Mouse (Mus musculus) layer of hippocampus, adult 18-20 months (tissue): ENCODE measurements around the gene Kcnn1. TPM values are rescaled to one million over a fixed set of nuclear protein-coding genes. Genes with fewer than 3 reads are reported as not detected.

Experiments used
- DNase-seq, 2 experiments: peaks; one replicate each; pipeline ENCODE4 v3.0.0; 2022; ENCODE audit warnings: low spot score in 2 of 2
- total RNA-seq, 2 experiments: library from RNA; stranded (reverse); gene quantifications; 2 replicates each; pipeline ENCODE4 v1.2.3; 2021

Gene Kcnn1
- total RNA-seq, 2 experiments from 2014 or later = 19.0 to 20.8 TPM

DNA sequence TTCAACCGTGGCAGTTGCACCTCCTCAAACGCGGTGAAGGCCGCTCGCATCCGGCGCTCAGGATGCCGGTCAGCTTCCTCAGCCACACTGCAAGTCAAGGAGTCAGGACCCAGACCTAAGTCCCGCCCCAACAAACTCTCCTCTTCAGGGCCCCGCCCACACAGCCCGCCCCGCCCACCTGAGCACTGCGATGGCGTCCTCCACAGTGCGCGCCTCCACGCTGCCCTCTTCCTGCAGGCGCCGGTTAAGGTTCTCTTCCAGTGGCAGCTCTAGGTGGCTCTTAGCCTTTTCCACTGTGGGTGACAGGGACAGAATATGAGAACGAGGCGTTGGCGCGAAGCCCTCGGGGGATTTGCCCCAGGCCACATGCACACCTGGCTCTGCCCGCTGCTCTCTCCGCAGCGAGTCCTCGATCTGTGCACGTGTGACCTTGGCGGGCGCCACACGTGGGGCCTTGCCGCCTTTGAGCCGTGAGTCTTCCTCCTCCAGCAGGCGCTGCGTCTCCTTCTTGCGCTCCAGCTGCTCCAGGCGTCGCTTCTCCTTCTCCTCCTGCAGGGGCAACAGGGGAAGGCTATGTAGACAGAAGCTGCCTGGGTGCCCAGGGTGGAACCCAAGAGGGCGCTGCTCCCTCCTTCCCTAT lies 5.6 kb upstream of the Kcnn1 start:
- DNase-seq = no peak

DNA sequence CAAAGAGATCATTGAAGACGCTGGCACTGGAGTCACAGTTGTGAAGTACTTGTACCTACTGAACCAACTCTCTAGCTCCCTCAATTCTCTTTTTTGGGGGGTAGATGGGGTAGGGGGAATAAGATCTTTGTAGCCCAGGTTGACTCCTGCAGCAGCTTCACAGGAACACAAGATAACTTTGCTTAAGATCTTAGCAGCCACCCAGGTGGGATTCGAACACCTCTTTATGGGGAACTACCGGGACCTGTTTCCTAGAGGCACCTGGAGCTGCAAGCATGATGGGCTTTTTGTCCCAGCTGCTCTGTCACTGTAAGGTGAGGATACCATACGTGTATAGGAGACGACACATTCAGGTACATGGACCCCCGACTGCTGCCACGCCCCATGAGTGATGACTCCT lies 3.5 kb upstream of the Kcnn1 start:
- DNase-seq = no peak

DNA sequence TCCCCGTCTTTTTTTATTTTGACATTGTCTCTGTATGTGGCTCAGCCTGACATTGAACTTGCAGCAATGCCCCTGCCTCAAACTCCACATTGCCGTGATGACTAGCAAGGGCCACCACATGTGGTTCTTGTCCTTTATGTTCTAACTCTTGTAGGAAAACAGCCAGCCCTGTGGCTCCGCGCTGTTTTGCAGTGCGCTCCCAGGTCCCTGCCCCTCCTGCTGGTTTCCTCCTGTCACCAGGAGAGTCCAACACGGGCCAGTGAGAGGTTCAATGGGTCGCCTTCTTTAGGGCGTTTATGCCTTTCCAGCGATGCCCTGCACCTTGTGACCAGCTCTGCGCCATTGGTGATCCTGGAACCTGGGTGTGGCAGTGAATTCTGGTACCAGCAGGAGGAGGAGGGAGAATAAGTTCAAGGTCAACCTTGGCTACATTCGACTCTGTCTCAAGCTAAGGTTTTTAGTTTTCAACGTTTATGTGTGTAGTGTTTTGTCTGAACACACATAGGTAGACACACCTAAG lies 3.0 kb upstream of the Kcnn1 start:
- DNase-seq = no peak

DNA sequence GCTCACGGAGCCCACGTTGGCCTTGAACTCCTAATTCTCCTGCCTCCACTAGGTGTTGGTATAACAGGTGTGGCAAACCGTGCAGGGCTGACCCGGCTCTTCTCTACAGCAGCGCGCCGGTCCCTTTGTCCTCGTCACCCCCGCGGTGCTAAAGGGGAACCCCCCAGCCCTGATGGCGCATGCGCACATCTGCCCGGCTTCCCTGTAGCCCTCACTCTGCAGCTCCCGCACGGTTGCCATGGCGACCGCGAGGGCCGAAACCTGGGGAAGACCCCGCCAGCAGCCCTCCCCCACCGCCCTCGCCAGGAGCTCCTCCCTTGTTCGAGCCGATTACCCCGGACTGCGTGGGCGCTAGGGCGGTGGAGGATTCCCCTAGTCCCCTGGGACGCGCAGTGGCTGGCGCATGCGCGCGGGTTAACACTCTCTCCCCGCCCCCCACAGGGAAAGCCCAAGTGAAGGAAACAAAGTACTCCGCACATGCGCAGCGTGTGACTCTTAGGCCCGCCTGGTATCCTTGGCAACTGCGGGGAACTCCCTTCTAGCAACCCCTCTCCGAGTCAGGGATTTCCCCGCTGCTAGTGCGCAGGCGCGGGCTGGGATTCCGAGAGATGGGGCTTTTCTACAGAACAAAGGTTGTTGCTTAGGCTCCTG lies 2.4 kb upstream of the Kcnn1 start:
- peak; percentile 99 to 100 for DNase-seq

GRCm38 (mm10) chr8:70864712-70865221 lies 1.7 kb upstream of the Kcnn1 start:
- no peak for DNase-seq

DNA sequence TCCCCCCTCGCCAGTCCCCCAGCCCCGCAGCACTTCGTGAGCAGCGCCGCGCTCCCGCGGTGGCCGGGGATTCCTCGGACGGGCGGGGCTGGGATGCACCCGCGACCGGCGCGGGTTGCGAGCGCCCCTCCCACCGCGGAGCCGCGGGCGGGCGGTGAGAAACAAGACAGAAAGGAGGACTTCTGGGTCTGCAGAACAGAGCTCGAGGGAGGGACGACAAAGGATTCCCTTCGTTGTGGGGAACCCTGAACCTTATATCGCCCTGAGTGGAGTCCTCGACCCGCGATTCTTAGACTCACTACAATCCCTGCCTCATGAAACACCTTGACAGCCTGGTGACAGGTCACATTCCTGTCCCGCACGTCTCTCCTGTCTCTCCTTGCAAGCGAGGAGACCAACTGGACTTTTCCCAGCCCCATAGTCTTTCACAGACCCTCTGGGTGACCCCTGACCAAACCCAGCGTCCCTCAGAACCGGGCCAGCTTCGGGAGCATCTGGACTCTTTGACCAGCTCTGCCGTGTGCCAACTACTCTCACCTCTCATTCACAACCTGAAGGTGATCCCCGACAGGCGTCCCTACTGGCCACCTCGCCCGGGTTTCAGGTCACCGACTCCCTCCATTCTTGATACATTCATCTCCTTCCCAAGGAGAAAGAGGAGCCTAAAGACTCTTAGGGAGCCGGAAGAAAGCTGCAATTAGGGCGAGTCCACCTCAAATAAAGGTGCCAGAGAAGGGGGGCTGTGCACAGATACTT lies 1.1 kb upstream of the Kcnn1 start:
- no peak for DNase-seq

DNA sequence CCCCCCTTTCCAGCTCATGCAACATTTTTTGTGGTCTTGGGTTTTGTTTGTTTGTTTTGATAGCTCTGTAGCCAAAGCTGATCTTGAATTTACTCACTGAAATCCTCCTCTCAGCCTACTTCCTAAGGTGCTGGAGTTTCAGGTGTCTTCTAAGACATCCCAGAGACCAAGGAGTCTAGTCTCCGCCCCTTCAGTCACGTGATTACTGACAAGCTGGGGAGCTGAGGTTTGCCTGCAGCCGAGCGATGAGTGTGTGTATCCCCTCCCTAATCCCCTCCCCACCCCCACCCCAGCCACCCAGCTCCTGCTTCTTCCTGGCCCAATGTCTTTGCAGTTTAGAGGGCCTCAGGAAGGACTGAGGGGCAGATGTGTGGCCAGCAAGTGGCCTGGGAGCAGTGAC lies 5.5 kb downstream of the Kcnn1 start:
- DNase-seq = no peak

GRCm38 (mm10) chr8:70856541-70857197 lies 6.4 kb downstream of the Kcnn1 start:
- peak in 1 of 2 experiments; percentile 86 for DNase-seq

- no peak for DNase-seq
Observed at GRCm38 (mm10) chr8:70856028-70856427, 7.0 kb downstream of the Kcnn1 start.

DNA sequence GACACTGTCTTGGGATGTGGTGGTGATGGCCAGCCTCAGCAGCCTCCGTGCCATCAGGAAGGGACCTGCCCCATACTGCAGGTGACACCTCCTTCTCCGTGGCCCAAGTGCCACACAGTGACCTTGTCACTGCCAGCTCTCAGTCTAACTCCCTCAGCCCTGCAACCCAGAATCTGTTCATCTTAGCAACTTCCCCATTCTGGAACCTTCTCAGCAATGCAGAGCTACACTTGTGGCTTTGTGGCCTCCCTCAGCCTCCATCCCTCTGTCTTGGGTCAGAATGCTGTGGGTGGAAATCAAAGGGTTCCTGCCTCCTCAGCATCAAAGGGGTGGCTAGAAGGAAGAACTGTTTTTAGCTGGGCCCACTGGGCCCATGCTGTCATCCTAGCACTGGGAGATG lies 9.2 kb downstream of the Kcnn1 start:
- DNase-seq = no peak

DNA sequence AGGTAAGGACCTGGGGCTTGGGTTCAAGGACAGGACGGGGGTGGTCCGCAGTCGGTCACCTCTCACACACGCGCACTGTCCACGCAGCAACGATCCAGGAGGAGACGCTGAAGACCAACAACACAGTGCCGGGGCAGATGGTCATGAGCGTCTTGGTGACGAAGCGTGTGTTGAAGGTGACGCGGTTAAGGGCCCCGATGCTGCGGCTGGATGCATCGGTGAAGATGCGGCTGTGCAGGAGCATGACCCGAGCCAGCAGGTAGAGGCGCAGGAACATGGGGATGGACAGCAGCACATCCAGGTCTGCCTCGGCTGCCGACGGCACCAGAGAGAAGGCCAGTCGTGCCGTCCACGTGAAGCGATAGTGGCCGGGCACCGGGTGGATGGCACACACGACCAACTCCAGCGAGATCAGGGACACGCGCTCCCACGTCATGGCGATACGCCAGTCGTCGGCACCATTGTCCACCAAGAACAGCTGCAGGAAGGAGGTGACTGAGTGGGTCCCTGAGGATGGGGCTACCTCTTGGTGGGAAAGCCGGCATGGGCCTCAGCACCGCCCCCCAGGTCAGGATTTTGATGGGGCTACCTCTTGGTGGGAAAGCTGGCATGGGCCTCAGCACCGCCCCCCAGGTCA lies 10.3 kb downstream of the Kcnn1 start:
- no peak for DNase-seq

DNA sequence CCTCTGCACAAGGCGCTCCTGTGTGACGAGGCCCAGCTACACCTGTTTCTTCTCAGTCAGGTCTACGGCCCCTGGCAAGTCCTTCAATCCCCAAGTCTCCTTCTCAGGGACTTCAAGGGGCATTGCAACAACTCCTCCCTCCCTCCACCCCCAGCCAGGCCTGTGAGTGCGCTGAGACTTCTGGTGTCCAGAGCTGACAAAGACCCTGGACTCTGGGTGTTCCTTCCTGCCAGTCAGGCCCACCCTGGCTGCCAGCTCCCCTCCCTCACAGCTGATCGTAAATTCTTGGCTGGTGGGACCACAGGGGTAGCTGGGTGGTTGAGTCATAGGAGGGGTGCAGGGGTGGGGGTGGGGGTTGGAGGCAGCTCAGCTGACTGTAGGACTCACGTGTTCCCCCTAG lies 11.2 kb downstream of the Kcnn1 start:
- DNase-seq = no peak

GRCm38 (mm10) chr8:70850947-70851346 lies 12.1 kb downstream of the Kcnn1 start:
- DNase-seq = no peak

- DNase-seq = no peak
Observed at GRCm38 (mm10) chr8:70850132-70850845, 12.8 kb downstream of the Kcnn1 start.

- no peak for DNase-seq
Observed at GRCm38 (mm10) chr8:70849333-70849990, 13.6 kb downstream of the Kcnn1 start.

DNA sequence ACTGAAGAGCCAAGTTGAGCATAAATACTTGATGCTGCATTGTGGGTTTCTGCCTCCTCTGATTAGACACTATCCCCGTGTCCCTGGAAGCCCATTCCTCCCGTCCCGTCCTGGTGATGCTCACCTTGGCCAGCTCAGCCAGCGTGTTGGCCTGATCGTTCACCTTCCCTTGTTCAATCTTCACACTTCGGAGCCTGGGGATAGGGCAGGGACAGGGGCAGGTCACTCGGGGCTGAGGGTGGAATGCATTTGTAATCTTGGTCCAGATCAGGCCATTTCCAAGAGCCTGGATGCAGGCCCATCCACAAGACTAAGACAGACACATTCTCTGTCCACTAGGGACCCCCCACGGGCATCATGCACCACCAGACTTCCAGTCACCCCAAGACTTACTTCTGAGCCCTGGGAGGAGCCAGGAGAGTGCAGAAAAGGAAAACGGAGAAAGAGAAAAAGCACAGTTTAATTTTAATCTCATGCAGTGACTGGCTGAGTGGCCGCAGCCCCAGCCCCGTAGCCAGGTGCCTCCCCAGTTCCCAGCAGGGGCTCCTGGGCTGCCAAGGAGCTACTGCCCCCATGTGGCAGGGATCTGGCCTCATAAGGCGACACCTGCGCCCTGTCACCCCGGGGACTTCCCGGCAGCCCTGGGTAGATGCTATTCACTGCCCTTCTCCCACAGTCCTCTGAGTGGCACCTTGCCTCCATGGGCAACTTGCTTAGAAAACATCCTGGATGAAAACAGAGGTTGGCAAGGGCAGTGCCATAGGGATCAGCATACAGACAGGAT lies 16.5 kb downstream of the Kcnn1 start:
- DNase-seq = no peak

- no peak for DNase-seq
Observed at GRCm38 (mm10) chr8:70845108-70845507, 17.9 kb downstream of the Kcnn1 start.

GRCm38 (mm10) chr8:70844523-70844922 lies 18.5 kb downstream of the Kcnn1 start:
- peak; percentile 64 to 91 for DNase-seq

- no peak for DNase-seq
Observed at GRCm38 (mm10) chr8:70843941-70844340, 19.1 kb downstream of the Kcnn1 start.
